Mouse (Mus musculus) right cerebral cortex, postnatal 36 days (tissue): Measurements from ENCODE around the gene Pmpca.
A peak's percentile ranks its signal among the peaks of the same experiment; 100 is the strongest.

Source experiments
- DNase-seq, 2 experiments: peaks; one replicate each; pipeline ENCODE4 v3.0.0; 2022; ENCODE audit warnings: low spot score in 2 of 2, mixed read lengths in 1 of 2

Pmpca gene

DNA sequence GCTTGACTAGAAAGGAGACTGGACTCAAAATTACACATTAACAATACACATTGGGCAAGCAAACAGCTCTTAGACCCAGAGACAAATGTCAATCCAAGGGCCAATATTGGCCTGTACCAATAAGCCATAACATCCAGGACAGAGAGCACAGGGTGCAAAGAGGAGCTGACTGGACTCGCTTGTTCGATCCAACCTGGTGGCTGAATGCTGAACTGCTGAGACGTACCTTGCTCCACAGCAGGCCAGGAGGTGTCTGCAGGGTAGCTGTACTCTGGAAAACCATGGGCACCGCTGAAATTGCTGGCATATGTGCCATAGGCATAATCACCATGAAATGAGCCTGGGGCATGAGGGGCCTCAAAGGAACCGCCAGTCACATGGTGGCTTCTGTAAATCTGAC, 40.7 kb downstream of the Pmpca start:
- DNase-seq: no peak

DNA sequence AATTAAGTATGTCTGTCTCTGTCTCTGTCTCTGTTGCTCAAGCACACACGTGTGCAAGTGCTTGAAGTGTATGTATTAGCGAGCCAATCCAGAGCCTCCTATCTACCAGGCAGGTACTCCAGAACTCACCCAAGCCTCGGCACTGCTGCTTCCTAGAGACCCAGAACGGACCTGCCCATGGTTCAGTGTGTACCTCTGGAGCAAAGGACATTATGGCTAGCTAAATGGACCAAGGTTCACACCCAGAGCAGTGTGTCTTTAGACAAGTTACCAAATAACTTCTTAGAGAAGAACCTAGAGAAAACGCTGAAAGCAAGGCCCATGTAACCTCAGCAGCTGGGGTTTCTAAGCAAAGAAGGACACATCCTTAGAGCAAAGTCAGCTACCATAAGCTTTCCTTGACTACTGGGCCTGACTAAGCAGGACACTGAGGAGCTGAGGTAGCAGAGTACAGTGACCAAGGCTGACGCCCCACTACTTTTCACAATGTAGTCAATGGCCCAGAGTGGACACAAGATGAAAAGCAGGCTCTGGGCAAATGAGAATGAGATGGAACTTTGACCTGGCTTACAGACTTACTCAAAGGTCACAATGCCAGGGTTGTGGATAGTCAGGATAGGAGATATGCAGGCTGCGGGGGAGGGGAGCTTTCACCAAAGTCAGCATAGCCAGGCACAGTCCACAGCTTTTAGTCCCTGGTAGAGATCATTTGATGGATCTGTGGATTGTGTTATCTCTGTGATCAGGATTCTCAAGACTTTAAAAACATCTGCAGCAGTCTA, 45.8 kb downstream of the Pmpca start:
- no peak for DNase-seq

DNA sequence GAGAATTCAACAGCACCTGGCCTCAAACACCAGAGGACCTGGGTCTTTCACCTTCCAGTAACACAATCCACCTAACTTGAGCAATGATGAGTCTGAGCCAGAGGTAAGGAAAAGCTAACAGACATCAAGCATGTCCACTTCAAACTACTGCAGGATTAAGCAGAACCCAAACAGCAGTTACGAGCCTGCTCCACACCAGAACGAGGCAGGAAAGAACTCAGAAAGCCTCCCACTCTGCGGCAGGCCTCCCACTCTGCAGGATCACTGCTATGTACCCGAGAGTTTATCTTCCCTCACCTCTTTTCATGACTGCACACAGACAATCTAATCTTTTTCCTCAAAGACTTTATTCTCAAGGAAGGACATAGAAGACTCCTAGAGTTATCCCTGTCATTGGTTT, 48.1 kb downstream of the Pmpca start:
- peak; percentile 38 to 54 for DNase-seq

DNA sequence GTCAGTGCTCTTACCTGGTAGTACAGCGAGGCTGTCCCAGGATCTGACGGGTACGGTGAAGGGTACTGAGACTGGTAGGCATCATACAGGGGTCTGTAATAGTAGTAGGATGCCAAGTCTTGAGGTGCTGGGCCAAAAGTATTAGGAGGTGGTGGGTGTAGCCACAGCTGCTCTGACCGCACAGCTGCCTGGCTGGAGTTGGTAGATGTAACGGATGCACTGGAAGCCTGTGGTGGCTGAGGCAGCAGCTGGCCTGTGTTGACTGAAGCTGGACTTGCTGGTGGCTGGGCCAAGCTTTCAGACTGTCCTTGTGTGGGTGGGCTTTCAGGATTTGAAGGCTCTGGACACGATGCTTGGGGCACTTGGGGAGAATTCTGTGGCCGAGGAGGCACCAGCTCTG, 49.2 kb downstream of the Pmpca start:
- DNase-seq: no peak

DNA sequence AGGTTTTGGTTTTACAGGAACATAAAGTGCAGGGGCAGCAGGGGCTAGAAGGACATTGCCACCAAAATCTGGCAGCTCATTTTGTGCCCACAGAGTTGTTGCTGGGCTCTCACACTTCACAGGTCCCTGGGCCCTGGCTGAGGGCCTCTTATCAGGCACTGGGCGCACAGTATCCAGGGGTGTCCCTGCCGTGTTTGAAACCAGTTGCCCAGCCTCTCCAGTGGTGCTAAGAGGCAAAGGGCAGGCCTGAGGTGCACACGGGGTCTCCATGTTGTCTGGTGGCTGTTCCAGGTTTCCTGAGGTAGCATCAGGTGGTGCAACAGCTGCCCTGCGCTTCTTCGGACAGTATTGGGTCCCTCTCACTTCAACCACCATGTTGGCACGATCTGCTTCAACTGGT, 50.5 kb downstream of the Pmpca start:
- DNase-seq: no peak

DNA sequence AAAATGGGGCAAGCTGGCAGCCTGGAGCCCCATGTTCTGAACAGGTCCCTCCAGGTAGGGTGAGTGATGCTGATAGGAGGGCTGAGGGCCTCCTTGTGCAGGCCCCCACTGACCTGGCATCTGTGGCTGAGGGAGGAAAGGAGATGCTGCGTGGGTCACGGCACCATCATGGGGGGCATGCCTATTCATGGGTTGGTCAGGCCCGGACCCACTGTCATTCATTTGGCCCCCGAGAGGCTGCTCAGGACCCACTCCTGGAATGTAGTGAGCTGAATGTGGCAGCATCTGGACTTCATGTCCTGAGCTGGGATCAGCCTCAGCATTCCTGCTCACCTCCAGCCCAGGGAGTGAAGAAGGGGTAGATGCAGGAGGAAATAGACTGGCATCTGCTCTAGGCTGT, 52.1 kb downstream of the Pmpca start:
- no peak for DNase-seq

DNA sequence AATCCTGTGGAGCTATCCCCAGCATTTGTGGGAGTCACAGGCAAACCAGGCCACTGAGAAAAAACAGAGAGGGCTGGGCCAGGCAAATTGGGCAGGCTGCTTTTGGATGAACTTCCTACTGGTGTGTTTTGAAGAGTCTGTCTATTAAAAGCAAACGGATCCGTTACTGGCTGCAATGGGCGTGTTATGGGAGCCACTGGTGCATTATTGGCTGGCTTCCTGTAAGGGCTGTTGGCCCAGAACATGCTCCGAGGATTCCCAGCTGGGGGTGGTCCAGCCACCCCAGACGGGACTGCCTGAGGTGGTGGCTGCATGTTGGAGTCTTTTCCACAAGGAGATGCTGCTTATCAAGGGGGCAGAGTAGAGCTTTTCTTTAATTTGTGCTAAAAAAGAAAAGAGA, 52.5 kb downstream of the Pmpca start:
- DNase-seq: no peak

DNA sequence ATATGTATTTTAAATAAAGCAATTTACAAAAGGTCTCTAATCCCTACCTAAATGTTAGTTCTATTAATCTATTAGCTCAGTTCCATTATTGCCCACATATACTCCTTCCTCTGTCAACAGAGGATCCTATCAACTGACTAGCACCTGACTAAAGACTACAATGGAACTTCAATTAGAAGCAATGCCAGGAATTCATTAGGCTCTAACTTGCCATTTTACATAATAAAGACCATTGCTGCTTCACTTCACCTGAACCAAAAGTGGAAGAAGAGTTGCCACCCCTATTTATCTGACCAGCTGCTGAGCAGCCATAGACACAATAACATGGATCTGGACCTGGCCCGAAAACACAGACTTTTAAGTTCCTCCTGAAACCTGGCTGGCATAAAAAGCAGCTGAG, 53.7 kb downstream of the Pmpca start:
- no peak for DNase-seq

DNA sequence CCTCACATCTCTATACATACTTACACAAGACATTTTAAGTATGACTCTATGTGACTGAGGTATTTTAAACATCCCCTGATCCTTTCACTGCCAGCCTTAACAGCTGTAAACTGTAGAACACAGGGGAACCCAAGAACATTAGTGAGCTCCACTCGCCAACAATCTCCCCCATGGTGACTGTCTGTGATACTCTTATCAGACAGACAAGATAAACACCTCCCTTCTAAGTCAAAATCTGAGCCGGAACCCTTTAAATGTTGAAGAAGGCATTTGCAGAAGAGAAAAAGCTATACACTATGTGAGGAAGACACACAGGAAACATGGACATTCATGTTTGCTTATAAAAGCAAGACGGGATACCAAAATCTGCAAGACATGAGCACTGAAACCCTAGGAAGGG, 54.7 kb downstream of the Pmpca start:
- no peak for DNase-seq

DNA sequence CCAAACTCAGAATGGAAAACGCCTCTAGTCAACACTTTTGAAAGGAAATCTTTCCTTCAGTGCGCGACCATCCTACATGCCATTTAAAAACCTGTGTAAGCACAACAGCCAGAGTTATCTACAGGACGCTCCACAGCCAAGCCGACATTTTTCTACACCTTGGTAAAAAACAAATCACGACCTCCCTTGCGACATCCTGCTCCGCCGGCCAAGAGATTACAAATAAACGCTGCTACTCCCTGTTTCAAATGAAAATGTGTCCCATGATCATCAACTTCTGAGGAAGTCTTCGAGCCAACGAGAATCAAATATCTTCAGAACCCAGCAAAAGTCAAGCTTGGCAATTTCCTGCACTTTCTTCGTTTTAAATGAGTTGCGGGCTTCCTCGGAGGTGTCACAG, 55.2 kb downstream of the Pmpca start:
- DNase-seq: no peak

DNA sequence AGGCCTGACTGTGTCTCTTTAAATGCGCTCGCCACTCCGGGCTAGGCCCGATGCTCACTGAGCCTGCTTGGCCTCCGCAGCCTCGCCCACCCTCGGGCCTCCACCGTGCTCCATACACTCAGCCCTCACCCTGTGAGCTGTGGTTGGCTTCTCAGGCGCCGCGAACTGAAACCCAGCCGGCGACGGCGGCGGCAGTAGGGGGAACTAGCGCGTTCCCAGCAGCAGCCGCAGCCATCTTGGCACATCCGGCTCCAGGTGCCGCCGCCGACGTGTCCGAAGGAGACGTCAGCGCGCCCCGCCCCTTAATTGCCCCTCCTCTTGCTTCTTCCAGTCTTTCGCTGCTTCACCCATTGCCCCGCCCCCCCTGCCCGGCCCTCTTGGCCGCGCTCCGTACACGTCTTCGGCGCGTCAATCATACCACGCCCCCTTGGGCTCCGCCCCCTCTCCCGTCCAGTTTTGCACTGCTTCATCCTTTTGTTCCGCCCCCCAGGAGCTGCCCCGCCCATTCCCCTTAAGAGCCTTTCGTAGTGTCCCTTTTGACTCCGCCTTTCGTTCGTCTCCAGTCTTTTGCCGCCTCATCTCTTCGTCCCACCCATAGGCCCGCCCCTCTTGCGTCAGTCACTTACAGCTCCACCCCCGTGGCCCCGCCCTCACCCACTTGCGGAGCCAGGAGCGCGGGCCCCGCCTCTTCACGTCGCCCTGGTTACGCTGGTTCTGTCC, 56.0 kb downstream of the Pmpca start, which contains the start of gene Sec16a:
Gene Sec16a (minus strand): TSS at position 271 of the 720 bp plus-strand sequence.
- peak; percentile 100 for DNase-seq

DNA sequence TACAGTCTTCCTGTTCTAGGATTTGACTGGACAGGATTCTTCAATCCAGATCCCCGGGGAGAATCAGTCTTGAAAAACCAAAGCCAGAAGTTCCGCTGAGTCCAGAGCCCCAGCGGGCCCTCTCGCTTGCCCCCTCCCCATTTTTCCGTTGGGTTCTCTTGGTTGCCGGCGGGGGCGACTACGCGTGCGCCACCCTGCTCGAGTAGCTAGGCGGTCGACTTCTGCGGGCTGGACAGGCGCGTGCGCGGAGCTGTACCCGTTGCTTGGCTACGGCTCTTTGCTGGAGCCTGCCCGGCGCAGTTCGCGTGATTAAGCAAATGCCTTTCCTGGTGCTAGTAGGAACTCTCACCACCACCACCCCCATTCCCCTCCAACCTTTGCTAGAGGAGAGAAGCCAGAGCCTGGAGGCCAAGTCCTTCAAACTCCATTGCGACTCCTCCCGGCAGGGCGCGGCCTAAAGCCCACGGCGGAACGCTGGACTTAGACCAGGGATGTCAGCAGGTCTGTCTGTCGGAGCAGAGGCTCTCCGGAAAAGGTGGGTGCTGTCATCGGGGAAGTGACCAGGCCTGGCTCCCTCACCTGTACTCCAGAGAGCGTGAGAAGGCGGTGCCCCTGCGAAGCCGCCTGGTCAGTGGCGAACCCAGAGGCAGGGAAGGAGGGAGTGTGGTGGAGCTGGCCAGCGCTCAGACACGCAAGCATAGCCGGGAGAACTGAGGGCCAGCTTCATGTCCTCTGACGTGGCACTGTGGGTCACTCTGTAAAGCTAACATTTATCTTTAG, 56.7 kb downstream of the Pmpca start:
- peak; percentile 94 to 95 for DNase-seq

DNA sequence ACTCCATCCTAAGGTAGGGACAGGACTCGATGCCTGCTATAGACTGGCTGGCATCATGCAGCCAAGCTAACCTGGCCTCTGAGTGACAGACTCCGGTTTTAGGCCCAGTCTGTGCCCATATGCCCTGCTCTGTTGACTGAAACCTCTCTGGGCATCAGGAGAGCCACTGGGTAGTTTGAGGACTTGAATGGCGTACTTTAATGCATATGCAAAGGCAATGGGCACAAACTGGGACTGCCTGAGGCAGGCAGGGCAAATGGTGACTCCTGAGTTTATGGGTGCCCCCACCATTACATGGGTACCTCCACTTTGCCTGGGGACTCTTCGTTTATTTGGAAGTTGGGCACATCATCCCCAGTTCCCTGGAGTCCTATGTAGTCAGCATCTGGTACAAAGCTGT, 57.5 kb downstream of the Pmpca start:
- DNase-seq: no peak
